Mouse (Mus musculus): ENCODE measurements around the gene Vav1. TPM values are rescaled to one million over a fixed set of nuclear protein-coding genes. Genes with fewer than 3 reads are reported as not detected.

The Vav1 gene
- 1.1 and 1.3 TPM in 2 replicates for polyA plus RNA-seq (2015; fragmentation: Nextera tagmentation; extraction: Ambion mirVana)

DNA sequence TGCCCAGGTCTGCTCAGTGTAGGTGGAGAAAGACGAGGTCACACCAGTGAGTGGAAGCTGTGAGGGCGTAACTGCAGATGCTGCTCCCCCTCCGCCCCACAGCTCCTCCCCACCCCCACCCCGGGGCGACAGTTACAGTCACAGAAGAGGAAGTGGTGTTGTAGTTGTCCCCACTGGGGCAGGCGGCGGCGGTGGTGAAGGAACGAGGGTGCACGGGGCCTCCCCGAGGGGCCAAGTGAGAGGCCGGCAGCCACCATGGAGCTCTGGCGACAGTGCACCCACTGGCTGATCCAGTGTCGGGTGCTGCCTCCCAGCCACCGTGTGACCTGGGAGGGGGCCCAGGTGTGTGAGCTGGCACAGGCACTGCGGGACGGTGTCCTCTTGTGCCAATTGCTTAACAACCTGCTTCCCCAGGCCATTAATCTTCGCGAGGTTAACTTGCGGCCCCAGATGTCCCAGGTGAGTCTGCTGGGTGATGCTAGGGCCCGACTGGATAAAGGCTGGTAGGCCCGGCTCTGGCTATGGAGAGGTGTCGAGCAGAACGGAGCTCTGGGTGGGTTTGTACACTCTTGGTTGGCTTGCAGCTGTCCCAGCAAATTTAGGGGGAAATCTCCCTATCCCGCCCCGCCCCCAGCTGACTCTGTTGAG lies at the start of gene Vav1:
TSS of gene Vav1 (plus strand) at position 158 of the 648 bp plus-strand sequence.
- no peak within 1 kb of the TSS for H3K9ac ChIP-seq (replicated peaks; ENCODE audit: low read depth, low read length)
- H3K27ac ChIP-seq (ENCODE audit: low read length), result no peak within 1 kb of the TSS
- H3K4me1 ChIP-seq (replicated peaks; ENCODE audit: control insufficient read depth, insufficient read depth, low read length), result peaks cover 13% of the 10 kb centered on the region
- 78% methylated on average over 25 of the region's 26 CpGs for WGBS
- H3K27me3 ChIP-seq (replicated peaks; ENCODE audit: control insufficient read depth, insufficient read depth, low read length), result peaks cover 8% of the 10 kb centered on the region
- H3K36me3 ChIP-seq (ENCODE audit: control insufficient read depth, insufficient read depth), result no peaks in the 10 kb centered on the region
- no peaks in the 10 kb centered on the region for H3K9me3 ChIP-seq (ENCODE audit: control insufficient read depth, low read length)
- no peak for ATAC-seq
- no peak within 1 kb of the TSS for H3K4me3 ChIP-seq (replicated peaks; ENCODE audit: low read length)
- no peak within 1 kb of the TSS for H3K4me2 ChIP-seq (ENCODE audit: low read length)

DNA sequence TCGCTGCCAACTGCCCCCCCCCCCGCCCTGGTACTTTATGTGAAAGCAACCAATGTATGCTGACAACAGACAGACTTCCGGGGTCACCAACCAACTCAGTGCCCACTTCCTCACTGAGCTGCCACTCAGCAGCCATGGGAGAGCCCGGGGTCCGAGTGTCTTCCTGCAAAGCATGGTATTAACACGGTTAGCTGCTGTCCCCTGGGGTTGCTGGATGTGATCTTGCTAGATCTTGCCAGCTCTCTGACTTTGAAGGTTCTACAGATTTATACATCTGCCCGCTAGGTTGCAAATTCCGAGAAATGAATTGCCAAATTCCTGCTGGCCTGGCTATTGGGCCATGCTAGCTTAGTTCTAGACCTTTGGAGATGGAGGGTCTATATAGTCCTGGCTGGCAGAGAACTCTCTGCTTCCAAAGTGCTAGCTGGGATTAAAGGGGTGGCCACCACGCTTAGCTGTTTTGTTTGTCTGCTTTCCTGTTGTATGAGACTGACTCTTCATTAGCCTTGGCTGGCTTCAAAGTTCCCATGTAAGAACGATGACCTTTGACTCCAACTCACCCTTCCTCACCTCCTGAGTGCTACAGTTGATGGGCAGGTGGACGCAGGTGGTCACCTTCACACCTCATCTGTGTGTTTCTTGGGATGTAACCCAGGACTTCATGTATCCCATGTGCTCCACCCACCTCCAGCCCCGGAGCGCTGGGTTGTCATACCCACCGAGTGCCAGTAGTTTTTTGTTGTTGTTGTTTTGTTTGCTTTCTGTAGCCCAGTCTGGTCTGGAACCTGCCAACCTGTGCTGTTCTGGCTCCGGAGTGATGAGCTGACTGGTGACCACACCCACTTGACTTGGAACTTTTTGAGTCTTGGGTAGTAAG lies 48.8 kb upstream of the Vav1 start:
- WGBS, result 82% methylated on average over 15 of the region's 15 CpGs
- no peak overlapping the region for H3K4me3 ChIP-seq (replicated peaks; ENCODE audit: low read length)

DNA sequence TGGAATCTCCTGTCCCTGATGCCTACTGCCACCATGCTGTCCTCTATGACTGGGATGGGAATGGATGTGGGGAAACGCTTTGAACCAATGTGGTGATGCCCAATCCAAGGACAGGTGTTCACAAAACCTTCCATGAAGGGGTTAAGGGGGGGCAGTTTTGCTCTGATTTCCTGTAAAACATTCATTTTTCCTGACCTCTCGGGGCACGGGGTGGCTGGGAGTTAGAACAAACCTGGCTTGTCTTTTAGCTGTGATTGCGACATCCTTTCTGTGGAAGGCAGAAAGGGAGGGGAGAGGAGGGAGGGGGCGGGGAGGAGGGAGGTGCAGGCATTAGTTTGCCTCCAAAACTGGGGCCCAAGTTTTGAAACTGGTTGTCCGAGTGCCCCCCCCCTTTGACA lies 48.2 kb upstream of the Vav1 start:
- peaks cover 5% of the 10 kb centered on the region; the same call in 1 of the 2 replicates for H3K36me3 ChIP-seq (ENCODE audit: control insufficient read depth, insufficient read depth)
- H3K4me3 ChIP-seq (replicated peaks; ENCODE audit: low read length), result no peak overlapping the region
- no peak overlapping the region for H3K9ac ChIP-seq (replicated peaks; ENCODE audit: low read depth, low read length)
- WGBS, result 70% methylated on average over 6 of the region's 6 CpGs
- no peak overlapping the region for H3K27ac ChIP-seq (ENCODE audit: low read length)
- no peaks in the 10 kb centered on the region for H3K4me1 ChIP-seq (replicated peaks; ENCODE audit: control insufficient read depth, insufficient read depth, low read length)
- no peak for ATAC-seq
- no peaks in the 10 kb centered on the region for H3K27me3 ChIP-seq (replicated peaks; ENCODE audit: control insufficient read depth, insufficient read depth, low read length)
- H3K4me2 ChIP-seq (ENCODE audit: low read length), result no peak overlapping the region
- no peaks in the 10 kb centered on the region for H3K9me3 ChIP-seq (ENCODE audit: control insufficient read depth, low read length)

More for the DNA sequence above, 48.8 kb upstream of the Vav1 start:
- 0 out of 2 replicates have a peak, but pooled peaks cover 3% of the 10 kb centered on the region for H3K36me3 ChIP-seq (ENCODE audit: control insufficient read depth, insufficient read depth)
- no peak overlapping the region for H3K4me2 ChIP-seq (ENCODE audit: low read length)
- H3K9me3 ChIP-seq (ENCODE audit: control insufficient read depth, low read length), result no peaks in the 10 kb centered on the region
- H3K4me1 ChIP-seq (replicated peaks; ENCODE audit: control insufficient read depth, insufficient read depth, low read length), result no peaks in the 10 kb centered on the region
- H3K27ac ChIP-seq (ENCODE audit: low read length), result no peak overlapping the region
- no peak overlapping the region for H3K9ac ChIP-seq (replicated peaks; ENCODE audit: low read depth, low read length)
- ATAC-seq, result no peak
- H3K27me3 ChIP-seq (replicated peaks; ENCODE audit: control insufficient read depth, insufficient read depth, low read length), result no peaks in the 10 kb centered on the region

DNA sequence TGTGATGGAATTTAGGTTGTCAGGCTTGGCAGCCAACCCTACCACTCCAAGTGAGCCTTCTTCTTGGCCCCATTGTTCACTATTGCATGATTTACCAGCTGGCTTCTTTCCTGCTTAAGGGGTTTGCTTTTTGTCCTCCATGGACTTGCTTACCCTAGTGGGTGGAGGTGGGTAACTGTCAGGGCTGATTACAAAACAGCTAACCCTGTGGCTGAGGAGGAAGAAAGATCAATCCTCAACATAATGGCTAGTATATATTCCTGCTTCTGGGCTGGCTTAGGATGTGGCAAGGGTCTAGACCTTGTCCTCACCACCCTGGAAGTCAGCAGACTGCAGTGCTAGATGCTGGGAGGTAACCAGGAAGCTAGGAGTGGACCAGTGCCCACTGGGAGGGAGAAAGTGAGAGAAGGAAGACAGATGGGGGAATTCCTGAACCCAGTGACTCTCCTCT lies 47.6 kb upstream of the Vav1 start:
- H3K36me3 ChIP-seq (ENCODE audit: control insufficient read depth, insufficient read depth), result peaks cover 7% of the 10 kb centered on the region; the same call in 1 of the 2 replicates
- H3K9ac ChIP-seq (replicated peaks; ENCODE audit: low read depth, low read length), result no peak overlapping the region
- no peak overlapping the region for H3K4me3 ChIP-seq (replicated peaks; ENCODE audit: low read length)
- no peaks in the 10 kb centered on the region for H3K9me3 ChIP-seq (ENCODE audit: control insufficient read depth, low read length)
- H3K4me2 ChIP-seq (ENCODE audit: low read length), result no peak overlapping the region
- no peaks in the 10 kb centered on the region for H3K4me1 ChIP-seq (replicated peaks; ENCODE audit: control insufficient read depth, insufficient read depth, low read length)
- ATAC-seq, result no peak
- no peak overlapping the region for H3K27ac ChIP-seq (ENCODE audit: low read length)
- no peaks in the 10 kb centered on the region for H3K27me3 ChIP-seq (replicated peaks; ENCODE audit: control insufficient read depth, insufficient read depth, low read length)

DNA sequence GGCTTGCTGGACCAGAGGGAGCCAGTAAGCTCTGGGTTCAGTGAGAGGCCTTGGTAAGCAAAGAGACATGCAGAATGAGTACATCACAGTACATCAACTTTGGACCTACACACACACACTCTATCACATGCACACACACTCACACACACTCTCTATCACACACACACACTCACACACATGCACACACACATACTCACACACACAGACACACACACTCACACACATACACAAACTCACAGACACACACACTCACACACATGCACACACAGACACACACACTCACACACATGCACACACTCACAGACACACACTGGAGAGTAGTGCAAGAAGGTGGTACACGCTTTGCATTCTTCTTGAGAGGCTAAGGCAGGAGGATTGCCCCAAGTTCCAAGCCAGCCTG lies 46.7 kb upstream of the Vav1 start:
- H3K4me3 ChIP-seq (replicated peaks; ENCODE audit: low read length), result no peak overlapping the region
- H3K4me2 ChIP-seq (ENCODE audit: low read length), result no peak overlapping the region
- no peaks in the 10 kb centered on the region for H3K4me1 ChIP-seq (replicated peaks; ENCODE audit: control insufficient read depth, insufficient read depth, low read length)
- no peaks in the 10 kb centered on the region for H3K27me3 ChIP-seq (replicated peaks; ENCODE audit: control insufficient read depth, insufficient read depth, low read length)
- no peak overlapping the region for H3K9ac ChIP-seq (replicated peaks; ENCODE audit: low read depth, low read length)
- H3K36me3 ChIP-seq (ENCODE audit: control insufficient read depth, insufficient read depth), result peaks cover 7% of the 10 kb centered on the region
- no peak overlapping the region for H3K27ac ChIP-seq (ENCODE audit: low read length)
- ATAC-seq, result no peak
- 84% methylated on average over 1 of the region's 1 CpGs for WGBS
- no peaks in the 10 kb centered on the region for H3K9me3 ChIP-seq (ENCODE audit: control insufficient read depth, low read length)

DNA sequence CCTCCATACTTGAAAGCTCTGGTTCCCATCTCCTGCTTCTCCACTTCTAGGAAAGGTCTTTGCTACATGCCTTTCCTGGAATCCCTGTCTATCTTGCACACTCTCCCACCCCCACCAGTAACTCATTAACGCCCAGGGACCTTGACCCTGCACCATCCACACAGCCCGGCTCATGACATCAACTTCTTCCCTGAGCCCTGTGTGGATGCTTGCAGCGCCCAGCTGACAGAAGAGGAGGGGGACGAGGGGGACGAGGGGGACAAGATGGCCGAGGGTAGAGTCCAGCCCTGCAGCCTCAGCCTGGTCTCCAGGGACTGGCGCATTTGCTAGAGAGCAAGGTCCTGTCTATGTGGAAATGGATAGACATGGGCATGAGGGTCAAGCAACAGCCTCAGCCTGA lies 45.9 kb upstream of the Vav1 start:
- H3K36me3 ChIP-seq (ENCODE audit: control insufficient read depth, insufficient read depth), result peaks cover 9% of the 10 kb centered on the region
- 62% methylated on average over 7 of the region's 7 CpGs for WGBS
- no peak for ATAC-seq
- H3K27me3 ChIP-seq (replicated peaks; ENCODE audit: control insufficient read depth, insufficient read depth, low read length), result no peaks in the 10 kb centered on the region
- H3K4me1 ChIP-seq (replicated peaks; ENCODE audit: control insufficient read depth, insufficient read depth, low read length), result no peaks in the 10 kb centered on the region
- H3K27ac ChIP-seq (ENCODE audit: low read length), result no peak overlapping the region
- H3K4me2 ChIP-seq (ENCODE audit: low read length), result no peak overlapping the region
- H3K9me3 ChIP-seq (ENCODE audit: control insufficient read depth, low read length), result no peaks in the 10 kb centered on the region
- no peak overlapping the region for H3K4me3 ChIP-seq (replicated peaks; ENCODE audit: low read length)
- H3K9ac ChIP-seq (replicated peaks; ENCODE audit: low read depth, low read length), result no peak overlapping the region

DNA sequence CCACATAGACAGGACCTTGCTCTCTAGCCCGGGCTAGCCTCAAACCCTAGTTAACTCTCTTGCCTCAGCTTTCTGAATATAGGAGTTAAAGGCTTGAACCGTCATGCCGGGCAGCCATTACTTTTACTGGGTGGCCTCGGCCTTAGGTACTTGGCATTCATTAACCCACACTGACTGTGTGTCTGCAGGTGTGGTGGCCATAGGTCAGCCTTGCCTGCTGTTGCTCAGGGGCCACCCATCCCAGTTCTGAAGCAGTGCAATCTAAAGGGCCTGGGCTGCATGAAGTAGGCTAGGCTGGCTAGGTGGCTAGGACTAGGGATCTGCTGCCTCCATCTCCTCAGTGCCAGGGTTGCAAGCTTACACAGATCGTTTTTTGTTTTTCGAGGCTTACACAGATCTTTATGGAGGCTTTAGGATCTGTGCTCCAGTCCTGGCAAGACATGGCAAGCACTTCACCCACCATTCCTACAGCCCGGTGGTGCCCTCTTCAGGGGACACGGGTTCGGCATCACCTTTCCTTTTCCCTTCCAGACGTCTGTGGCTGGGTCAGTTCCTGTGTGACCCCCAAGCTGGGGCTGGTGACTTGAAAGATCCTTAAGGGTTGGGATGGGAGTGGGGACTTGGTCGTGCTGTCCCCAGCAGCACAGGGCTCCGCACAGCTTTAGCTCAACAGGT lies 44.5 kb upstream of the Vav1 start:
- Histone ChIP-seq H3K4me1 (replicated peaks; ENCODE audit: control insufficient read depth, insufficient read depth, low read length) (no peaks in the 10 kb centered on the region), H3K4me2 (ENCODE audit: low read length) (no peak overlapping the region), H3K36me3 (ENCODE audit: control insufficient read depth, insufficient read depth) (peaks cover 9% of the 10 kb centered on the region), H3K4me3 (replicated peaks; ENCODE audit: low read length) (no peak overlapping the region), H3K27me3 (replicated peaks; ENCODE audit: control insufficient read depth, insufficient read depth, low read length) (no peaks in the 10 kb centered on the region), H3K27ac (ENCODE audit: low read length) (no peak overlapping the region), H3K9me3 (ENCODE audit: control insufficient read depth, low read length) (no peaks in the 10 kb centered on the region), H3K9ac (replicated peaks; ENCODE audit: low read depth, low read length) (no peak overlapping the region)
- ATAC-seq, result no peak
- WGBS, result 80% methylated on average over 12 of the region's 12 CpGs

DNA sequence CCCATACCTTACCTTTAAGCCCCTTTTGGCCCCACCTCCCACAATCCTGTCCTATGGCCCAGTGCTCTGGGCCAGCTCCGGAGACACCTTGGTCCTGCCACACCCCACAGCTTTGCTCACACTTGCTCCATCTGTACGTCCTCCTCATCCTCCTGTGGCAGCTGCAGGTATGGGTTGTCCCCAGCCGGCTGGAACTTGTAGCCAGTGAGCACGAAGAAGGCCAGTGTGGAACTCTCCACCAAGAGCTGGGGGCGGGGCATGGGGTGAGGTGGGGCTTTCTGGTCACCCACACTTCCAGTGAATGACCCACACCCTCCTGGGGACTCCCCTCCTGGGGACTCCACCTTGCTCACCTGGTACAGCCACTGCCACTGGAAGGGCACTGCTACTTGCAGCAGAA lies 43.1 kb upstream of the Vav1 start:
- Histone ChIP-seq H3K9me3 (ENCODE audit: control insufficient read depth, low read length) (no peaks in the 10 kb centered on the region), H3K27ac (ENCODE audit: low read length) (no peak overlapping the region), H3K4me2 (ENCODE audit: low read length) (no peak overlapping the region), H3K4me1 (replicated peaks; ENCODE audit: control insufficient read depth, insufficient read depth, low read length) (no peaks in the 10 kb centered on the region), H3K36me3 (ENCODE audit: control insufficient read depth, insufficient read depth) (peaks cover 9% of the 10 kb centered on the region), H3K9ac (replicated peaks; ENCODE audit: low read depth, low read length) (no peak overlapping the region), H3K27me3 (replicated peaks; ENCODE audit: control insufficient read depth, insufficient read depth, low read length) (no peaks in the 10 kb centered on the region), H3K4me3 (replicated peaks; ENCODE audit: low read length) (no peak overlapping the region)
- ATAC-seq, result peak; percentile 17; the same call in 1 of the 2 replicates
- WGBS, result 93% methylated on average over 5 of the region's 5 CpGs

DNA sequence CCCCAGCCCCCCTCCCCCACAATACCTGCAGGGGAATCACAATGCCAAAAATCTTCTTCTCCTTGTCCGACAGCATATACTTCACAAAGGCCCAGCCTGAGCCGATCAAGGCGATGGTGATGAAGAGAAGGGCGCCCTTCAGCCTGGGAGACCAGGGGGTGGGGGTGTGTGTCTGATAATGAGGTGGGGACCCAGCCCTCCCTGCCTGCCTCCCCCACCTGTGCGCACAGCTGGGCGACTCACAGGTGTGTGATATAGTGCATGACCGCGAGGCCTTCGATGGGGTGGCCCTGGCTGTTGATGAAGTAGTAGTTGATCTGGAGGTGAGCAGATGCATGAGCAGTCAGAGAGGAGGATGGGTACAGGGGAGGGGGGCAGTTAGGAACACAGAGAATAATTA lies 41.7 kb upstream of the Vav1 start:
- H3K4me1 ChIP-seq (replicated peaks; ENCODE audit: control insufficient read depth, insufficient read depth, low read length), result no peaks in the 10 kb centered on the region
- H3K4me3 ChIP-seq (replicated peaks; ENCODE audit: low read length), result no peak overlapping the region
- peaks cover 12% of the 10 kb centered on the region for H3K36me3 ChIP-seq (ENCODE audit: control insufficient read depth, insufficient read depth)
- 96% methylated on average over 9 of the region's 9 CpGs for WGBS
- no peak overlapping the region for H3K4me2 ChIP-seq (ENCODE audit: low read length)
- H3K9me3 ChIP-seq (ENCODE audit: control insufficient read depth, low read length), result no peaks in the 10 kb centered on the region
- no peak overlapping the region for H3K27ac ChIP-seq (ENCODE audit: low read length)
- no peak overlapping the region for H3K9ac ChIP-seq (replicated peaks; ENCODE audit: low read depth, low read length)
- no peaks in the 10 kb centered on the region for H3K27me3 ChIP-seq (replicated peaks; ENCODE audit: control insufficient read depth, insufficient read depth, low read length)
- no peak for ATAC-seq

Data from forebrain, embryonic 16.5 days (tissue).